Mouse (Mus musculus): Measurements from ENCODE around the gene Cd200r1. TPM values are rescaled to one million over a fixed set of nuclear protein-coding genes. Genes with fewer than 3 reads are reported as not detected.
"Not testable (repeated sequence)": the region's sequence is repeated elsewhere in the genome, so short reads cannot be mapped to it uniquely, and the experiment has no call there.

The Cd200r1 gene
- polyA plus RNA-seq, 1 experiment from 2014 or later, result 2.0 TPM

DNA sequence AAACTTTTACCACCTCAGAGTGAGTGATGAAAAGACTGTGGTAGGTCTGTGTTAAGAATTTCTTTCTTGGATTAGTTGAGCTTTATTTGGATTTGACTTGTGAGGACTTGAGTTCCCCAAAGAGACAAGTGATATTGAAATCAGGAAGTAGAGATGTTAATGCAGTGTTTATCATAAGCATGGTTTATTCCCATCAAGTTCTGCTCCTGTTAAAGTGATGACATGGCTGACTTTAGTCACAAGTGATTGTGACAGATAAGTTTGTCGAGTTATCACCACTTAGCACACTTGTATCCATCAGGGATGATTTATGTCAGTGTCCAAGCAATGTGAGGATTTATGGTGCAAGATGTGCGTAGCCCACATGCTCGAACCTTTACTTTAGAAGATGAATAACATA, 66.8 kb downstream of the Cd200r1 start:
- no peaks in the 10 kb centered on the region for H3K9me3 ChIP-seq (ENCODE audit: control insufficient read depth, low read length)
- H3K4me3 ChIP-seq (ENCODE audit: control insufficient read depth in 1 of 2, insufficient read depth in 1 of 2, low read depth in 1 of 2, low read length in 2 of 2), result no peak overlapping the region
- no peaks in the 10 kb centered on the region for H3K27me3 ChIP-seq (ENCODE audit: control insufficient read depth, insufficient read depth, low read length)
- no peak overlapping the region for H3K9ac ChIP-seq (ENCODE audit: low read length)
- no peak overlapping the region for H3K4me2 ChIP-seq (ENCODE audit: low read length)
- 47% methylated on average over 3 of the region's 3 CpGs for WGBS
- H3K36me3 ChIP-seq (ENCODE audit: control insufficient read depth, insufficient read depth, low read length), result no peaks in the 10 kb centered on the region
- no peak for ATAC-seq (ENCODE audit: insufficient number of reproducible peaks, insufficient read depth, low FRiP score, low read depth)
- H3K27ac ChIP-seq (replicated peaks in 1 of 2; ENCODE audit: control insufficient read depth in 1 of 2, insufficient read depth in 1 of 2, low read depth in 2 of 2, low read length in 2 of 2), result no peak overlapping the region
- H3K4me1 ChIP-seq (ENCODE audit: control insufficient read depth in 2 of 2, insufficient read depth in 2 of 2, low read length in 2 of 2), result no peaks in the 10 kb centered on the region

DNA sequence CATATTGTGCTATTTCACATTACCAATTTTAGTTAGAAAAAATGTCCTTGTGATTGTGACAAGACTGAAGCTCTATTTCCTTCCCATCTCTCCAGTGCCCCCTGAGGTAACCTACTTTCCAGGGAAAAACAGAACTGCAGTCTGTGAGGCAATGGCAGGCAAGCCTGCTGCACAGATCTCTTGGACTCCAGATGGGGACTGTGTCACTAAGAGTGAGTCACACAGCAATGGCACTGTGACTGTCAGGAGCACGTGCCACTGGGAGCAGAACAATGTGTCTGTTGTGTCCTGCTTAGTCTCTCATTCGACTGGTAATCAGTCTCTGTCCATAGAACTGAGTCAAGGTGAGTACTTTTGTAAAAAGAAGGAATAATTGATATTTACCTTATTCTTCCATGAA, 67.7 kb downstream of the Cd200r1 start:
- H3K9ac ChIP-seq (ENCODE audit: low read length); H3K4me2 ChIP-seq (ENCODE audit: low read length); ATAC-seq (ENCODE audit: insufficient number of reproducible peaks, insufficient read depth, low FRiP score, low read depth); H3K27ac ChIP-seq (replicated peaks in 1 of 2; ENCODE audit: control insufficient read depth in 1 of 2, insufficient read depth in 1 of 2, low read depth in 2 of 2, low read length in 2 of 2); H3K36me3 ChIP-seq (ENCODE audit: control insufficient read depth, insufficient read depth, low read length); H3K27me3 ChIP-seq (ENCODE audit: control insufficient read depth, insufficient read depth, low read length); H3K9me3 ChIP-seq (ENCODE audit: control insufficient read depth, low read length); H3K4me3 ChIP-seq (ENCODE audit: control insufficient read depth in 1 of 2, insufficient read depth in 1 of 2, low read depth in 1 of 2, low read length in 2 of 2); H3K4me1 ChIP-seq (ENCODE audit: control insufficient read depth in 2 of 2, insufficient read depth in 2 of 2, low read length in 2 of 2): not testable (repeated sequence)
- 38% methylated on average over 2 of the region's 2 CpGs for WGBS

Other genes with a start within 250 kb of the Cd200r1 start
- 6.0 and 7.6 TPM in 2 replicates for gene Boc, start 206.8 kb upstream of the Cd200r1 start, polyA plus RNA-seq (2014; fragmentation: Nextera tagmentation; extraction: Ambion mirVana)
- gene Nepro, start 41.4 kb upstream of the Cd200r1 start, polyA plus RNA-seq (2014; fragmentation: Nextera tagmentation; extraction: Ambion mirVana), result 5.3 and 6.0 TPM in 2 replicates
- gene Gtpbp8, start 19.4 kb upstream of the Cd200r1 start, polyA plus RNA-seq (2014; fragmentation: Nextera tagmentation; extraction: Ambion mirVana), result 21.1 and 23.7 TPM in 2 replicates
- gene Cd200r4, start 46.0 kb downstream of the Cd200r1 start, polyA plus RNA-seq (2014; fragmentation: Nextera tagmentation; extraction: Ambion mirVana), result 0.12 and 0.15 TPM in 2 replicates
- gene Cd200r2, start 101.4 kb downstream of the Cd200r1 start, polyA plus RNA-seq (2014; fragmentation: Nextera tagmentation; extraction: Ambion mirVana), result 0.34 TPM in 1 of 2 replicates, not detected in the other
- gene Cd200r3, start 177.9 kb downstream of the Cd200r1 start, polyA plus RNA-seq (2014; fragmentation: Nextera tagmentation; extraction: Ambion mirVana), result 0.30 and 0.42 TPM in 2 replicates

Data from heart, embryonic 14.5 days (tissue).